Mouse (Mus musculus): ENCODE results near the gene Cep72. TPM values are rescaled to one million over a fixed set of nuclear protein-coding genes. Genes with fewer than 3 reads are reported as not detected.
A peak's percentile ranks its signal among the peaks of the same experiment; 100 is the strongest.
"Not testable (repeated sequence)": the region's sequence is repeated elsewhere in the genome, so short reads cannot be mapped to it uniquely, and the experiment has no call there.

The Cep72 gene
- 1 to 10 TPM; 1.6 to 2.2 TPM for total RNA-seq (2021)

DNA sequence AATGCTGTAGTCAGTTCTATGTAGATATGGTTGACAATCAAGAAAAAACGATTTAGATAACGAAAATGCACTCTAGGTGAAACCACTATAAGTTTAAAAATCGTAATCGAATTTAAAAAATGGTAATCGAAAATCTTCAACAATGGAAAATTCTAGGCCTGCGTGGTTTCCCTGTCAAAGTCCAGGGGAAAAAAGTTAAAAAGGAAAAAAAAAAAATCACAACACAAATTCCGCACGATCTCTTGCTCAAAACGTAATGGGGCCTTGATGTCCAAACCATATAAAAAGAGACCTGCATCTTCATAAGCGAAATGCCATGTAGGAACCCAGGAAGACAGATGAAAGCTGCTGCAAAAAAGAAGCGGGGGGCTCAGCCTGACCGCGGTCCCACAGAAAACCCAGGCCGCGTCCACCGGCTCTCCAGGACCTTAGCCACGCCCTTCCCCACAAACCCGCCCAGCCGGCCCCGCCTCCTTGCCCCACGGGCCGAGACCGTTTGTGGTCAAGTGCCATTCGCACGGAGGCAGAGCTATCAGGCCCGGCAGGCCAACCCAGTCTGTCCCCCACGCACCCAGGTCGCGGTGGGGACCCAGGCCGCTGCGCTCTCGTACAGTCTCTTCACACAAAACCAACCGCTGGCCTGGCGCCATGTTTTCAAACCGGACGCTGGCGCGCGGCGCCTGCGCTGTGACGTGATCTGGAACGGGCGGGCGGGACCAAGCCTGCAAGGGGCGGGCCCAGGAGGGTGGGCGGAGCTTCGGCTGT, at the start of gene Cep72:
Gene Cep72 (minus strand): TSS at position 687 of the 765 bp plus-strand sequence.
- DNase-seq (ENCODE audit: low spot score in 2 of 2) = peak; percentile 82 to 86
- intact Hi-C loops (cut with DNase I) = no loop called here

DNA sequence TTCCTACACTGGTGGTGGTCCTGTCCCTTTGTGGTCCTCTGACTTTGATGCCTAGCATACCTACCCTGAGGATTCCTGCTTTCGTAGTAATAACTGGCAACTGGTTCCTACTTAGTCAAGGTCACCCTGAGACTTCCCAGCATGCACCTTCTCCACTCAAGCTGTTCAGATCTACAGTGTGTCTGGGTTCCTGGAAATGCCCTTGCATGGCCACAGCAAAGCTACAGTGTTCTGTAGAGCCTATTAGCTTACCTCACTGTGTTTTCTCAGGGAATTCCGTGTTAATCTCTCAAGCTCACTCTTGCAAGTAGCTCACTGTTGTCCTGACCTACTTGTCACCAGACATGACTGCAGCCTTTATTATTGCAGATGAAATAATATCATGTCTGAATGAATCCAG, 45.3 kb upstream of the Cep72 start:
- DNase-seq (ENCODE audit: low spot score in 2 of 2) = no peak
- intact Hi-C loops (cut with DNase I) = no loop called here

DNA sequence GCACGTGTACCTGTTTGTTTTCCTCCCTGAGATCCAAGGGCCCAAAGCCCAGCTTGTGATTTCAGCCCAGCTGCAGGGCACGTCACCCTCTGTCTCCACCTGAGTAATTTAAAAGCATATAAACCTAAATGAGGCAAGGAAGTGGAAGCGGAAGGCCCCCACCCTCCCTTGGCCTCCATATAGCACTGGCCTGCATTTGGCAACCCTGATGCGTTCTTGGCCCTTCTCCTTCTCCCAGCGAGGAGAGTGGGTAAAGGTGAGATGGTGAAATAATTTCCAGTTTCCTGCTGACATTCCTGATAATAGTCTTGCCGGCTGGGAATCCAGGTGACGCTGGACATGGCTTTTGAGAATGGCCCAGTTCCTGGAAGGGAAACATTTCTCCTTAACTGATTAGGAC, 42.3 kb upstream of the Cep72 start:
- intact Hi-C loops (cut with DNase I) = no loop called here
- DNase-seq (ENCODE audit: low spot score in 2 of 2) = no peak

DNA sequence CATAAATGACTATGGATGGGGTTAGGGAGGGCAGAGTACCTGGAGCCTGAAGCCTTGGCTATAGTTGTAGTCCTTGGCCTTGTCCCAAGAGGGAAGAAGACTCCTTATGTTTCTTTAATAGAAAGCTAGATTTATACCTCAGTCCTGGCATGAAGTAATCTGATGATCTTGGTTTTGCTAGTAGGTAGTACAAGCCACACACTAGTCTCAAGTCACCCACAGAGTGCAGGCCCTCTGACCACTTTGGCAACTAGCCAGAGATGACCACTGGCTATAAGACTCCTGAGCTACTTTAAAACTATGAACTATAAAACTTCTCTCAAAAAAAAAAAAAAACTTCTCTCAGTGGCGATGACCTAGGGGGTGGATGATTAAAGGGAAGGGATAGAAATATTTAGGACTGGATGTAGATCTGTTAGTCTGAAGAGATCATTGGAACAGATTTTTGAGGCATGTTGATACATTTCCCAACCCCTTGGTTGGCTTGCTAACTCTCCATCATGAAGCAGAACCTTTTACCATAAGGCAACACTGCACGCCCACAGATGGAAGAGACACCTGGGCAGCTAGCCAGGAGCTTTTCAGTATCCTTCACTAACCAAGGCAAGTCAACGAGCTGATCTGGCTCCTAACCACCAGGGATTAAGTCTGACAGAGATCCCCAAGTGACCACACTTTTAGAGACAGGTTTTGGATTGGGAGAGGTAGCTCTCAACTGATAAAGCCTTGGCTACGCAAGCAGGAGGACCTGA, 40.9 kb upstream of the Cep72 start:
- no peak for DNase-seq (ENCODE audit: low spot score in 2 of 2)
- intact Hi-C loops (cut with DNase I) = no loop called here

DNA sequence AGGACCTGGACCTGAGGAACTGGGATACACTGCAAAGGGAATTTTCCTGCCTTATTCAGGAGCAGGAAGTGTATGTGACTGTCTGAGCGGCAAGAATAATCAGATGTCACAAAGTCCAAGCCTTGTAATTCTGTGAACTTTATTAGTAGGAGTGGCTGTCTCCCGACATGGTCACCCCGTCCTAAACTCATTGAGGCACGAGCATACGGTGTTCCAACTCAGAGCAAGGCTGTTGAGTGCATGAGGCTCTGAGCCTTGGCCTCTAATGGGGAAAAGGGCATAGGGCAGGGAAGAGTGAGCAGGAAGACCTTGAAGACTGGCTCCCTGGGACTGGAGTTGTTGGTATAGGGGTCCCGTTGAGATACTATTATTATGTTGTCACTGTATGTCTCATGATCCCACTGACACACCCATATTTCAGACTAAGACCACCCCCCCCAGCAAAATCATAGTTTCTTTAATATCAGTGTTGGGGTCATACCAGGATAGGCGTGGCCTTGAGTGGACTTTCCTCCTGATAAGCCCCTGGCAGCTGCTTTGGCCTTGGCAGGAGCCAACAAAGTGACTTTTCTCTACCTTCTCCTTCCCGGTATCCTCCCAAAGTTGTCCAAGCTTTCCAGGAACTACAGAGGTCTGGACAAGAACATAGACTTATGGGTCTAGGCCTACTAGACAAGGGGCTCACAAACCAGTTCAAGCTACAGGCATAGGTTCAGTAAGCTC, 40.2 kb upstream of the Cep72 start:
- intact Hi-C loops (cut with DNase I) = no loop called here
- DNase-seq (ENCODE audit: low spot score in 2 of 2) = no peak

DNA sequence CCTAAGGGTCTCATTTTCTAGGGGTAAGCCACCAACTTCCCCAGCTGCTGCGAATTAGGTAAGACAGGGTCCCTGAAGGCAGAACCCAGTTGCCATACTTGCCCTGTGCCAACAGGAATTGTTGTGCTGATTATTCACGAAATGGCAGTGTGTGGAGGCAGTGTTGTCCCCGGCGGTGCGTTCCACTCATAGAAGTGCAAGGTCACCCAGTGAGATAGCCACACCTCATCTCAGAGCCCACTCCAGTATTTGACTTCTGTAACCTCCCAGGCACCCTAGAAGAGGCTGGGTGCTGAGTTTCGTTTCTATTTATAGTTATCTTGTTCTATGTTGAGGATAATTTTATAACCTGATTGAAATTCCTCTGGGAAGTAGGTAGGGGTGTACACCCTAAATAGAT, 36.8 kb upstream of the Cep72 start:
- intact Hi-C loops (cut with DNase I) = no loop called here
- no peak for DNase-seq (ENCODE audit: low spot score in 2 of 2)

DNA sequence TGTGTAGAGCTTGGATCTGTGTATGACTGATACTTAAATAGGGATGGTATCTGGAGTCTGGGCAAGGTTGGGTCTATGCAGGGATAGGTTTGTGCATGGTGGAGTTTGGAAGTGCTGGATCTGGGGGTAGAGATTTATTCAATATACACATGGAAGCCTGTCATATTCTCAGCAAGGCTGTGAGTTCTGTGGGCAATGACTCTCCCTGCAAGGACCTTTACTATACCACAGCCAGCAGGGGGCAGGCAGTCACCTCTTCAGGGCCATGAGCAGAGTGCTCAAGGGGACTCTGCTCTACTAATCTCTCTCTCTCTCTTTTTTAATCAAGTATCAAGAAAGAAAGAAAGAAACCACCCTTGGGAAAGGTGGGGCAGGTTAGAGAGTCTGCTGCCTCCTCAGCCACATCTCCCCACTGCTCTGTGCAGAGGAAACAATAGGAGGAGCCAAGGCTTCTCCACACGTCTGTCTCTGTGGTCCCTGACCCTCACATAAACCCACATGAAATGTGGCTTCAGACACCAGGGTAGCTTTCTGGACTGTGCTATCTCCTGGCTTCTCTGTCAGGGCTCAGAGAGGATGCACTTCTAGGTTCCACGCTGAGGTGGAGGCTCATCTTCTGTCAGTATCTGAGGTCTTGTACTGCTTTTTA, 34.7 kb upstream of the Cep72 start:
- intact Hi-C loops (cut with DNase I) = loop anchor here (2.0 kb wide), 1 partner anchor 204 kb away; no protein-coding TSS in a partner anchor
- DNase-seq (ENCODE audit: low spot score in 2 of 2) = peak; percentile 45 to 52

DNA sequence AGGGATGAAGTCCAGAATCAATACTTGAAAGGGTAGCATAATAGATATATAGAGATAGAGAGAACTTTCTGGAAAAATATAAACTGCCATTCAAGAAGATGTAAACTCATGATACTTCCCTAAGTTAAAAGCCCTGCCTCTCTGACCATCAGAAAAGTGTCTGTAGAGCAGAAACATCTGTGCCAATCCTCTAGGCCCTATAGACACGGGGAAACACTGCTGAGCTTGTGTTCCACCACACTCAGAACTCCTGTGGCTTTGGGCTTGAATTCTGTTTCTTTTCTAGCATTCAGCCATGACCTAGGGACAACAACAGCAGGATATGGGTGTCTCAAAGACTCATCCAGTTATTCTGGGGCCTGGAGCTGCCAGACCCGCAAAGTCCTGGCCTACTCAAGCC, 33.8 kb upstream of the Cep72 start:
- no peak for DNase-seq (ENCODE audit: low spot score in 2 of 2)
- intact Hi-C loops (cut with DNase I) = loop anchor here (2.0 kb wide), 1 partner anchor 205 kb away; no protein-coding TSS in a partner anchor

DNA sequence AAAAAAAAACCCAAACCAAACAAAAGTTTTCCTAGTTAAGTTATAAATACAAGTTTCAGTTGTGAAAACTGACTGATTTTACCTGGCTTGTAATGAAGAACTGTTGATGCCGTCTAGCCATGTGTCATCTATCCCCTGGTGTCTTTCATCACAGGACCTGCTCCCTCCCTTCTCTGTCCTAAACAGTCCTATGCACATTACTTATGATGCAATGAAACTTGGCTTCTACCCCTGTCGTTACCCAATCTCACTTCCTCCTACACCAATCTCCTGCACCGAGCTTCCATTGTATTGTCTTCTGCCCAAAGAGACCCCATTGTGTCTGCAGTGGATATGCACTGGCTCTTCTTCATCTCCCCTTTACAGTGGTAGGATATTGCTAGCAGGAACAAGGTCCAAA, 28.2 kb upstream of the Cep72 start:
- intact Hi-C loops (cut with DNase I) = no loop called here
- DNase-seq (ENCODE audit: low spot score in 2 of 2) = no peak

DNA sequence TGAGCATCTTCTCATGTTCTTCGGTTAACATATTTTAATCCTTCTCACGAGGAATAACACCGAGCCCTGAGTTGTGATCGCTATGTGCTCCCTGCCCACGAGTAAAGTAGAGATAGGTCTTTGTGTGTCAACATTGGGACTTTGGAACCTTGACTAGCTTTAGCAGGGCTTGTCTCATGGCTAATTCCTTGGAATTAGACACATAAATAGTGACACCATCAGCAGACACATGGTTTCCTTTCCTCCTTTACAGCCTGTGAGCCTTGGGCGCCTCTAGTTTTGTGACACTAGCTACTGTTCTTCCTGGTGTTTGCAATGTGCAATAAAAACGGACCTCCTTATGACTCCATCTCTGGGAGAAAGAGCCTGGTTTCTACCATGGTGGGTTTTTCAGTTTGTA, 11.3 kb upstream of the Cep72 start:
- no peak for DNase-seq (ENCODE audit: low spot score in 2 of 2)
- intact Hi-C loops (cut with DNase I) = no loop called here

DNA sequence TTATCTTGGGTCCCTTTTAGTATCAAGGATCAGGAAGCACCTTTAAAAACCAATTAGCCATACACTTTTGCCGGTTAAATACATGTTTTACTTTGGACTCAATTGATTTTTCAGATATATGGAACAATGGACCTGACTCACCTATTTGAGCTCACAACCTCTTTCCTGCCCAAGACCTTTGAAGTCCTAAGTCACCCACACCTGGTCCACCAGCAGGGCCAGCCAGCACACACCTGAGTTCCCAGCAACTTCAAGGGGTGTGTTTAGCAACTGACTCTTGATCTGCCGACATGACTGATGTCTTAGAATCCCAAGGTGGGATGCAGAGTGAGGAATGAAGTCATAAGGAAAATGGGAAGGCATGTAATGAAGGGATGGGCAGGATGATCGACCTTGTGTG, 9.6 kb upstream of the Cep72 start:
- no peak for DNase-seq (ENCODE audit: low spot score in 2 of 2)
- intact Hi-C loops (cut with DNase I) = no loop called here

DNA sequence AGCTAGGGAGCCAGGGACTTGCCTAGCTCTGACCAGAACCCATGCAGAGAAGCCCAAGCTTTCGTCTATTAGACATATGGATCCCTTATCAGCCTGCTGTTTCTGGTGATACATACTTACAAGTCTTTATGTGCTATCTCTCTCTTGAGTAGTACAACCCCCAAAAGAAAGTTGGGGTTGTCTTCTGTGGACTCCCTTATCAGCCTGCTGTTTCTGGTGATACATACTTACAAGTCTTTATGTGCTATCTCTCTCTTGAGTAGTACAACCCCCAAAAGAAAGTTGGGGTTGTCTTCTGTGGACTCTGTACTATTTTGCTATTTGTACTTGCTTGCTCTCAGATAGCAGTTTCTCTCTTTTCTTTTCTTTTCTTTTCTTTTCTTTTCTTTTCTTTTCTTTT, 9.1 kb upstream of the Cep72 start:
- intact Hi-C loops (cut with DNase I) = not testable (repeated sequence)

DNA sequence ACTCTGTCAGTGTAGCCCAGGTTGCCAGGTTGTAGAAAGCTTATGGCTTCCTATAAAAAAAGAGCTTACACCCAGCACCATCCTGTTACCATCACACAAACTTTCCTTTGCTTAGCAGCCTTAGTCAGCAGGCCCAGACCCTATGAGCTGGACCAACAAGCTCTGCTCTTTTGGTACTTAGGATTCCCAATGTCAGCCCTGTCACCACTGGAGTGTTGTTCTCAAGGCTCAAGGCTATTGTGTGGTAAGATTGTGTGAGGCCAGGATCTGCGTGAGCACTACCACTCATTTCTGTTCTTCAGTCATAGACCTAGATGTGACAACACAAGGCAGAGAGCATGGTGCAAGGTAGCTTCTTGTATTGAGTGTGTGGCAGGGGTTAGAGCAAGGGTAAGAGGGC, 4.5 kb upstream of the Cep72 start:
- no peak for DNase-seq (ENCODE audit: low spot score in 2 of 2)
- intact Hi-C loops (cut with DNase I) = no loop called here

More for the DNA sequence above, 9.1 kb upstream of the Cep72 start:
- DNase-seq (ENCODE audit: low spot score in 2 of 2) = not testable (repeated sequence)

DNA sequence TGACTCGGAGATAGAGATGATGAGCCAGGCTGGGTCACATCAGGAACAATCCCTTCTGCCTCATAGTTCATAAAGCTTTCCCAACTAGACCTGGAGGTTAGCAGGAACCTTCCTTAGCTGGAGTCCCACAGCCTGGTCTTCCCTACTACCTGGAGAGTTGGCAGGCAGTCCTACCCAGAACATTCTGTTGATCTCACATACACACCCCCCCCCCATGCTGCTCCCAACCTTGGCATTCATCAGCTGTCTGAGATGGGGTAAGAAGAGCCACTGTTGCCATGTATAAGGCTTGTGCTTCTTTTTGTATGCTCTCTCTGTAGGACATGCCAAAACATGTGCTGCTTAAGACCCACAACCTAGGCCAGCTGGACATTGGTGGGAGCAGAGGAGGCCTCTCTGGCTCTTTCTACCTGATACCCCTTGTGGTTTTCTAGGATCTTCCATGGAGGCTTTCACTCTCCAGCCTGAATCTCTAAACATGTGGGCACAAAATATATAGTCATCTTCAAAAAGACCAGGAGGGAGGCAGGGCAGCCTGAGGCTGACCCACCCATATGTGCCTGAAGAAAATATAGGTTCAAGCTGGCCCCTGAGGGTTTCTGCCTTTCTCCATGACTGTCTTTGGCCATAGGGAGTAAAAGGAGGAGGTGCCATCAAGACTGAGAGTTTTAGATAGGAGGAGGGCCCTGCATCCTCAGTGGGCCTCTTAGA, 1.4 kb upstream of the Cep72 start:
- intact Hi-C loops (cut with DNase I) = no loop called here

DNA sequence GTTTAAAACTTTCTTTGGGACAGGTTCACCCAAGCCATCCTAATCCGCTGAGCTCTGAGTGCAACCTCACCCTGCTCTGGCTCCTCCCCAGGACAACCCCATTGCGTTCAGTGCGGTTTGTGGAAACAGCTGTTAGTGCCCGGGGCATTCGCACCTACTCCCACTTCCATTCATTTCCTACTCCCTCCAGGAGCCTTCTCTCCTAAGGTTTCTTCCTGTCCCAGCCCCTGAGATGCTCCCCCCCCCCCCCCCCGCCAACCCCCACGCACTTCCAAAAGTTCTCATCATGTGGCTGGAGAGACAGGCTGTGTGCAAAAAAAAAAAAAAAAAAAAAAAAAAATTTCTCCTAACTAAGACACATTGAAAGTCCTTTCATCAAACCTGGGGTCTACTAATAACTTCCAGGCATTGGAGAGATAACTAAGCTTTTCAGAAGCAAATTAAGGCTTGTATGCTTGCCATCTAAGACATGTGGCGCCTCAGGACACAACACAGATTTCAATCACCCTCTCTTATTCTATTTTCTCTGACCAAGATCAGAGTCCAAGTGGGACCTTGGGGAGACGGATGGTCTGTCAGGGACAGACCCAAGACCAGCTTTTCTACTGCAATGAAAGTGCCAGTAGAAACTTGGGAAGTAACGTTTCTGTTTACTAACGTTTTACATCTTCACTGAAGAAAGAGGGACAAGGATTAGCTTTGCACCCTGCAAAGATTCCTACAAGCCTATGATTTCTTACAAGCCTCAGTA, 454 bp upstream of the Cep72 start:
- DNase-seq (ENCODE audit: low spot score in 2 of 2) = no peak
- intact Hi-C loops (cut with DNase I) = no loop called here

More for the DNA sequence above, 1.4 kb upstream of the Cep72 start:
- DNase-seq (ENCODE audit: low spot score in 2 of 2) = no peak

DNA sequence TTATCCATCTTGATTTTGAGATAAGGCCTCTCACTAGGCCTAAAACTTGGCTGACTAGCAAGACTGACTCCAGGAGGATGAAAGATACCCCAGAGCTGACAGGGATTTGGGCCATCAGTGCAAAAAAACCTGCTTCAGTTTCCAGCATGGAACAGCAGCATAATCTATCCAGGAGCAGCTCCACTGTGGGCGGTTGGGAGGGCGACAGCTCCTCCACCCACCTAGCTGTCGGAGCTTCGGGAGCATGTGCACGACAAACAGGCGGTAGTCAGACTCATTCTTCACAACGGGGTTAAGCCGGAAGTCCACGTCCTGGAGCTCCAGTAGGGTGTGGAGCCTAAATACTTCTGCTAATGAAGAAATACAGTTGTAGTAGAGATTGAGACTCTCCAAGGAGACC, 4.0 kb downstream of the Cep72 start:
- intact Hi-C loops (cut with DNase I) = no loop called here
- DNase-seq (ENCODE audit: low spot score in 2 of 2) = peak in 1 of 2 experiments; percentile 36

DNA sequence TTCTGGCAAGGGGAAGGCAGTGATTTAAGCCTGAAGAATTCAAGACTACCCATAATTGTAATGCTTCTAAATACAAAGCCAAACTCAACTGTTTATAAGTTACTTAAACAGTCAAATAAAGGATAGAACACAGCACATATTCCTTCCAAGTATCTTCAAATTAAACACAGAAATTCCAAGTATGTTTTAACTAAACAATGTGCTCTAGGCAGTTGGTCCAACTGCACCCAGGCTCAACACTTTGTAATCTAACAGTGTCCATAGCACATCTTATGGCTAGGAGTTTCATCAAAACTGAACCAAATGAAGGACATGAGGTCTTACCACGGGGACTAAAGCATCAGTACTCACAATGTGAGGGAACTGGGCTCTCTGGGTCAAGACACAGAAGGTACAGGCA, 5.9 kb downstream of the Cep72 start:
- DNase-seq (ENCODE audit: low spot score in 2 of 2) = no peak
- intact Hi-C loops (cut with DNase I) = no loop called here

DNA sequence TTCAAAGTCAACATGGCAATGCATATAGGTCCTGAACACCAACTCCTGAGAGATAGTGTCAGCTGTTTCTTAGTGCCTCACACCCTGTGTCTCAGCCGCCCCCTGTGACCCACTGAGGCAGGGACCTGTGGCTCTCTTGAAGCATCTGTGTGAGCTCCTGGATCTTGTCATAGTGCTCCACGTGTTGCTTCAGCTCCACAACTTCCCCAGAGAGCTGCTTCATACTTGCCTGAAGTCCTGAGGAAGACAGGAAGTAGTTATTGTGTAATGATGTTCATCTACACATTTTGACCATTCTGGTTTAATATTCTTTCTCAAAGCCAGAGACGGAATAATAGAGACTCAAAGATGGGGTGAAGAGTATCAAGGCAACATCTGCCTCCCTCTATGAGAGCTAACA, 22.2 kb downstream of the Cep72 start:
- intact Hi-C loops (cut with DNase I) = no loop called here
- DNase-seq (ENCODE audit: low spot score in 2 of 2) = no peak

DNA sequence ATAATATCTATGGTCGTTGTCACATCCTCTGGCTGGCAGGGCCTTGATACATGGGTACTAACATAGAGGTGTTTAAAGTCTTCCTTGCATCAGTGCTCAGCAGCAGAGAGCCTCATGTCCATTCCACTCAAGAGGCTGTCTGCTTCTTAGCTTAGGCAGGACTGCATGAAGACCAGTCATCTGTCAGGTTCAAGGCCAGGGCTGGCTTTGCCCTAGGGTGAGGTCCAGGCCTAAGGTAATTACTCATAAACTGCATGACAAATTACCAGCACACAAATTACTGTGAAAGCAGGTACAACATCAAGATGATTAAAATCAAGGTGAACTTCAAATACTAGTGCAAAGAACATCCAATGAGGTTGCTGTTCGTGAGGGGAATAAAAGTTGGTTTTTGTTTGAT, 26.3 kb downstream of the Cep72 start:
- DNase-seq (ENCODE audit: low spot score in 2 of 2) = no peak
- intact Hi-C loops (cut with DNase I) = no loop called here
